In genomic region chr2:166615338-166616075, GRCm38 (mm10) we compare ENCODE assay signal across 17 mouse cellular contexts.
DNase-seq lines count a peak whose midpoint lies in the region; ATAC-seq and TF ChIP-seq lines count a peak whose summit lies in the region.
"Had no signal": no experiment of that assay in that cellular context is flagged by ENCODE, and none has a peak within 500 bp of the region (broad histone marks: within the 10 kb centered on the region; RNA-seq: fewer than 3 reads in every experiment).

No protein-coding gene starts in this region.

- H3K79me2 ChIP-seq in myocyte (ENCODE audit: control insufficient read depth, insufficient read depth): no peaks in the 10 kb centered on the region

- H3K9me3 ChIP-seq in heart, embryonic 12.5 days (replicated peaks): no peaks in the 10 kb centered on the region
- H3K9me3 ChIP-seq: hindbrain, embryonic 13.5 days; limb, embryonic 10.5 days had no signal

- no peaks in the 10 kb centered on the region for H3K27me3 ChIP-seq in heart, embryonic 12.5 days (replicated peaks)
- peaks cover 37% of the 10 kb centered on the region for H3K27me3 ChIP-seq in myocyte (ENCODE audit: control insufficient read depth, insufficient read depth, insufficient read length)
- H3K27me3 ChIP-seq: CH12.LX; hindbrain, embryonic 13.5 days; Patski had no signal

- peak; percentile 74 to 80 for DNase-seq in heart, adult 18-20 months
- peak; percentile 35 to 58 for DNase-seq in adrenal gland, postnatal 36 days
- DNase-seq in gastrocnemius, postnatal 36 days: peak; percentile 61 to 75
- no peak for DNase-seq in embryo, embryonic 9.5 days (ENCODE audit: extremely low spot score)
- DNase-seq: cerebellum, adult 18-20 months; embryo, embryonic 11 days; layer of hippocampus, adult 9-11 months; right cerebral cortex, postnatal 14 days had no signal

- H3K36me3 ChIP-seq in heart, embryonic 12.5 days: peaks cover 22% of the 10 kb centered on the region
- no peaks in the 10 kb centered on the region for H3K36me3 ChIP-seq in myocyte (ENCODE audit: control insufficient read depth, insufficient read depth)

- no peak overlapping the region for H3ac ChIP-seq in myocyte (ENCODE audit: control insufficient read depth, insufficient read length)

- H3K9ac ChIP-seq in heart, embryonic 12.5 days: no peak overlapping the region
- H3K9ac ChIP-seq: hindbrain, embryonic 13.5 days; liver, embryonic 14.5 days had no signal

- no peak overlapping the region for H3K4me3 ChIP-seq in heart, embryonic 12.5 days
- H3K4me3 ChIP-seq in myocyte: no peak overlapping the region
- H3K4me3 ChIP-seq: erythroblast, embryonic 14.5 days; hindbrain, embryonic 13.5 days; limb, embryonic 10.5 days had no signal

- no peak for ATAC-seq in heart, embryonic 12.5 days (ENCODE audit: insufficient number of reproducible peaks, low FRiP score)
- ATAC-seq in CD4-positive, CD25-positive, alpha-beta regulatory T cell, adult 4 months: no peak
- ATAC-seq: Patski had no signal

- TF ChIP-seq POLR2A in myocyte (IDR thresholded peaks at IDR 0.05; ENCODE audit: insufficient read length, low read depth): no peak

- H3K4me1 ChIP-seq in heart, embryonic 12.5 days (replicated peaks): peaks cover 26% of the 10 kb centered on the region

- H3K27ac ChIP-seq in heart, embryonic 12.5 days (ENCODE audit: poor library complexity, severe bottlenecking): no peak overlapping the region
- H3K27ac ChIP-seq: hindbrain, embryonic 13.5 days; limb, embryonic 10.5 days; liver, embryonic 14.5 days had no signal

- intact Hi-C loops in gastrocnemius, postnatal 36 days (cut with DNase I): loop anchor here (5.0 kb wide), 1 partner anchor 77 kb away; no protein-coding TSS in a partner anchor

- H3K4me2 ChIP-seq in heart, embryonic 12.5 days: no peak overlapping the region
- H3K4me2 ChIP-seq in myocyte (ENCODE audit: low read depth): no peak overlapping the region
- H3K4me2 ChIP-seq: hindbrain, embryonic 13.5 days had no signal

- whole genome bisulfite sequencing in heart, embryonic 12.5 days: 67% methylated on average over 2 of the region's 2 CpGs

TF ChIP-seq in myocyte, 11 proteins besides CTCF, POLR2A, EP300 and RAD21:
- TF ChIP-seq TCF12 (IDR thresholded peaks at IDR 0.05; ENCODE audit: insufficient read depth, poor library complexity, severe bottlenecking) (no peak), MYOD1 (IDR thresholded peaks at IDR 0.05; ENCODE audit: control insufficient read depth in 1 of 3, insufficient read length in 2 of 3, low read depth in 2 of 3) (peak in 2 of 3 experiments; percentile 49 to 96), TCF3 (IDR thresholded peaks at IDR 0.05; ENCODE audit: insufficient read length, low read depth) (no peak), USF1 (IDR thresholded peaks at IDR 0.05; ENCODE audit: low read depth) (no peak), MYOG (IDR thresholded peaks at IDR 0.05; ENCODE audit: control insufficient read depth in 1 of 3, insufficient read depth in 1 of 3, insufficient read length in 2 of 3, low read depth in 2 of 3) (peak; percentile 7 to 69 (median 63)), E2F4 (IDR thresholded peaks at IDR 0.05; ENCODE audit: insufficient read depth) (no peak)
TF ChIP-seq in myocyte: peak in this region for 2.
